Mouse (Mus musculus) CD4-positive, CD25-positive, alpha-beta regulatory T cell, adult 2 months (primary cell): Measurements from ENCODE around the gene Krtap8-1.

Experiments
- DNase-seq: peaks from one replicate; pipeline ENCODE4 v3.0.0-alpha.2; 2012; ENCODE audit warnings: low read depth, low spot score

The Krtap8-1 gene

GRCm38 (mm10) chr16:89487852-89488251 lies at the start of gene Krtap8-1:
TSS of gene Krtap8-1 (minus strand) at chr16:89487952.
- no peak for DNase-seq

GRCm38 (mm10) chr16:89537349-89537748 lies 49.6 kb upstream of the Krtap8-1 start:
- DNase-seq, result no peak

- DNase-seq, result no peak
Measured at GRCm38 (mm10) chr16:89530547-89530946, 42.8 kb upstream of the Krtap8-1 start.

GRCm38 (mm10) chr16:89529846-89530245 lies 42.1 kb upstream of the Krtap8-1 start:
- DNase-seq, result no peak

- no peak for DNase-seq
Measured at GRCm38 (mm10) chr16:89528380-89528779, 40.6 kb upstream of the Krtap8-1 start.

GRCm38 (mm10) chr16:89520996-89521395 lies 33.2 kb upstream of the Krtap8-1 start:
- no peak for DNase-seq

GRCm38 (mm10) chr16:89520555-89520954 lies 32.8 kb upstream of the Krtap8-1 start:
- no peak for DNase-seq

GRCm38 (mm10) chr16:89520091-89520490 lies 32.3 kb upstream of the Krtap8-1 start:
- no peak for DNase-seq

GRCm38 (mm10) chr16:89517635-89518034 lies 29.9 kb upstream of the Krtap8-1 start:
- peak; percentile 4 for DNase-seq

- DNase-seq, result no peak
Measured at GRCm38 (mm10) chr16:89513431-89513830, 25.7 kb upstream of the Krtap8-1 start.

GRCm38 (mm10) chr16:89508223-89508622 lies 20.5 kb upstream of the Krtap8-1 start, which contains the start of gene Krtap7-1:
TSS of gene Krtap7-1 (minus strand) at chr16:89508323.
- DNase-seq, result no peak

GRCm38 (mm10) chr16:89503571-89503970 lies 15.8 kb upstream of the Krtap8-1 start:
- no peak for DNase-seq

GRCm38 (mm10) chr16:89501870-89502269 lies 14.1 kb upstream of the Krtap8-1 start:
- no peak for DNase-seq

- no peak for DNase-seq
Measured at GRCm38 (mm10) chr16:89497002-89497401, 9.2 kb upstream of the Krtap8-1 start.

GRCm38 (mm10) chr16:89495394-89496153 lies 7.8 kb upstream of the Krtap8-1 start:
- DNase-seq, result no peak

- no peak for DNase-seq
Measured at GRCm38 (mm10) chr16:89477679-89478314, 10.0 kb downstream of the Krtap8-1 start.

- DNase-seq, result no peak
Measured at GRCm38 (mm10) chr16:89461189-89461588, 26.6 kb downstream of the Krtap8-1 start.
